Mouse (Mus musculus) ES-Bruce4 (cell line): Measurements from ENCODE around the gene Mrm3.

Experiments used
- CTCF ChIP-seq: IDR thresholded peaks from one replicate; pipeline ENCODE4 v1.8.1; 2011; ENCODE audit warnings: low read depth, low read length
- POLR2A ChIP-seq: IDR thresholded peaks from one replicate; pipeline ENCODE4 v1.8.1; 2011; ENCODE audit warnings: low read length; ENCODE audit not compliant: insufficient read depth

GRCm38 (mm10) chr11:76285431-76286075 is 42.0 kb downstream of the Mrm3 start:
- TF ChIP-seq POLR2A, result no peak
- TF ChIP-seq CTCF, result no peak
